Mouse (Mus musculus) brain, embryonic 14.5 days (tissue): ENCODE measurements at regions not wholly inside any gene's neighbourhood (a gene's known extent, or its start where the extent isn't known, plus 50 kb on each side); places are given as distances from the start of the nearest gene placed in this dataset.

ENCODE experiments used
- CTCF ChIP-seq: fragments of 200-500 bp; IDR thresholded peaks from 2 replicates; pipeline ENCODE4 v1.5.1; 2012; ENCODE audit warnings: inconsistent platforms, mild to moderate bottlenecking, moderate library complexity, borderline replicate concordance; ENCODE audit not compliant: insufficient read depth, insufficient read length; ENCODE audit errors: extremely low read depth
- POLR2A ChIP-seq: fragments of 200-500 bp; IDR thresholded peaks from 2 replicates; pipeline ENCODE4 v1.6.1; 2012; ENCODE audit warnings: mild to moderate bottlenecking, inconsistent platforms, borderline replicate concordance; ENCODE audit not compliant: poor library complexity, insufficient read depth, insufficient read length, severe bottlenecking; ENCODE audit errors: extremely low read depth

- no peak for TF ChIP-seq CTCF
- no peak for TF ChIP-seq POLR2A
Observed at GRCm38 (mm10) chr8:11097813-11098212, 89.6 kb upstream of the Irs2 start.
